Mouse (Mus musculus) heart, embryonic 10.5 days (tissue): ENCODE data around the gene Golim4. TPM values are rescaled to one million over a fixed set of nuclear protein-coding genes. Genes with fewer than 3 reads are reported as not detected.
A peak's percentile ranks its signal among the peaks of the same experiment; 100 is the strongest.

Source experiments
- DNase-seq: peaks from one replicate; pipeline ENCODE4 v3.0.0-alpha.2; 2017; ENCODE audit warnings: low spot score
- H3K27ac ChIP-seq: fragments of 300-500 bp; sonication (generic); 2 replicates; pipeline ENCODE4 v1.5.1; 2016; ENCODE audit warnings: mild to moderate bottlenecking
- H3K27me3 ChIP-seq: fragments of 300-500 bp; sonication (generic); 2 replicates; pipeline ENCODE4 v1.6.1; 2016; ENCODE audit warnings: mild to moderate bottlenecking; ENCODE audit not compliant: poor library complexity, insufficient read depth, severe bottlenecking
- H3K36me3 ChIP-seq: fragments of 300-500 bp; sonication (generic); 2 replicates; pipeline ENCODE4 v1.6.1; 2016; ENCODE audit warnings: mild to moderate bottlenecking, moderate library complexity
- H3K4me1 ChIP-seq: fragments of 300-500 bp; sonication (generic); 2 replicates; pipeline ENCODE4 v1.6.1; 2016; ENCODE audit warnings: mild to moderate bottlenecking
- H3K4me3 ChIP-seq: fragments of 300-500 bp; sonication (generic); 2 replicates; pipeline ENCODE4 v1.5.1; 2016; ENCODE audit warnings: mild to moderate bottlenecking, moderate library complexity
- H3K9me3 ChIP-seq: fragments of 300-500 bp; sonication (generic); 2 replicates; pipeline ENCODE4 v1.6.1; 2016; ENCODE audit warnings: mild to moderate bottlenecking, moderate library complexity
- WGBS: fragments of 180-500 bp; shearing (Covaris S2); methylation state at CpG from one replicate; pipeline ENCODE4 v1.1.7; 2016; 5-methylcytosine and 5-hydroxymethylcytosine counted together
- polyA plus RNA-seq: library from polyadenylated mRNA; unstranded; fragments of >200 nt; fragmentation: Nextera tagmentation; extraction: Ambion mirVana; gene quantifications from 2 replicates; pipeline ENCODE4 v1.2.1, GENCODE M21; 2016

Golim4 gene
- polyA plus RNA-seq, 1 experiment from 2014 or later, result 50.2 TPM

- Histone ChIP-seq H3K4me1 (peaks cover 39% of the 10 kb centered on the region), H3K27me3 (no peaks in the 10 kb centered on the region), H3K27ac (no peak overlapping the region), H3K36me3 (peaks cover 10% of the 10 kb centered on the region), H3K9me3 (no peaks in the 10 kb centered on the region), H3K4me3 (no peak overlapping the region)
- 77% methylated on average over 2 of the region's 2 CpGs for WGBS
- DNase-seq, result no peak
Observed at GRCm38 (mm10) chr3:75948541-75949095, 8.1 kb downstream of the Golim4 start.

- Histone ChIP-seq H3K27me3 (no peaks in the 10 kb centered on the region), H3K27ac (no peak overlapping the region), H3K4me3 (no peak overlapping the region), H3K36me3 (peaks cover 10% of the 10 kb centered on the region), H3K4me1 (peaks cover 36% of the 10 kb centered on the region), H3K9me3 (no peaks in the 10 kb centered on the region)
- DNase-seq, result no peak
- WGBS, result 89% methylated on average over 1 of the region's 1 CpGs
Observed at GRCm38 (mm10) chr3:75948003-75948402, 8.7 kb downstream of the Golim4 start.

GRCm38 (mm10) chr3:75942303-75943060, 14.3 kb downstream of the Golim4 start:
- Histone ChIP-seq H3K9me3 (no peaks in the 10 kb centered on the region), H3K4me1 (peaks cover 7% of the 10 kb centered on the region), H3K36me3 (peaks cover 10% of the 10 kb centered on the region), H3K27me3 (no peaks in the 10 kb centered on the region), H3K4me3 (no peak overlapping the region), H3K27ac (no peak overlapping the region)
- DNase-seq, result no peak
- WGBS, result 73% methylated on average over 12 of the region's 12 CpGs

- H3K4me1 ChIP-seq, result peaks cover 7% of the 10 kb centered on the region
- H3K4me3 ChIP-seq, result no peak overlapping the region
- no peaks in the 10 kb centered on the region for H3K27me3 ChIP-seq
- peaks cover 5% of the 10 kb centered on the region for H3K36me3 ChIP-seq
- DNase-seq, result no peak
- no peaks in the 10 kb centered on the region for H3K9me3 ChIP-seq
- WGBS, result 84% methylated on average over 1 of the region's 1 CpGs
- no peak overlapping the region for H3K27ac ChIP-seq
Observed at GRCm38 (mm10) chr3:75941864-75942263, 14.9 kb downstream of the Golim4 start.

GRCm38 (mm10) chr3:75936152-75936551, 20.6 kb downstream of the Golim4 start:
- H3K27ac ChIP-seq, result no peak overlapping the region
- 95% methylated on average over 2 of the region's 2 CpGs for WGBS
- no peak overlapping the region for H3K4me3 ChIP-seq
- H3K4me1 ChIP-seq, result no peaks in the 10 kb centered on the region
- H3K36me3 ChIP-seq, result peaks cover 15% of the 10 kb centered on the region
- no peaks in the 10 kb centered on the region for H3K27me3 ChIP-seq
- no peak for DNase-seq
- H3K9me3 ChIP-seq, result 0 out of 2 replicates have a peak, but pooled peaks cover 3% of the 10 kb centered on the region

GRCm38 (mm10) chr3:75930659-75931225, 26.0 kb downstream of the Golim4 start:
- no peak overlapping the region for H3K4me3 ChIP-seq
- no peak overlapping the region for H3K27ac ChIP-seq
- peaks cover 11% of the 10 kb centered on the region for H3K4me1 ChIP-seq
- H3K36me3 ChIP-seq, result peaks cover 15% of the 10 kb centered on the region
- H3K27me3 ChIP-seq, result no peaks in the 10 kb centered on the region
- DNase-seq, result no peak
- H3K9me3 ChIP-seq, result 0 out of 2 replicates have a peak, but pooled peaks cover 3% of the 10 kb centered on the region
- WGBS, result 67% methylated on average over 2 of the region's 2 CpGs

GRCm38 (mm10) chr3:75929926-75930548, 26.7 kb downstream of the Golim4 start:
- Histone ChIP-seq H3K4me3 (no peak overlapping the region), H3K27me3 (no peaks in the 10 kb centered on the region), H3K27ac (no peak overlapping the region), H3K9me3 (0 out of 2 replicates have a peak, but pooled peaks cover 3% of the 10 kb centered on the region), H3K36me3 (peaks cover 15% of the 10 kb centered on the region), H3K4me1 (peaks cover 11% of the 10 kb centered on the region)
- DNase-seq, result no peak
- WGBS, result 81% methylated on average over 7 of the region's 7 CpGs

GRCm38 (mm10) chr3:75926327-75926726, 30.4 kb downstream of the Golim4 start:
- no peak for DNase-seq
- no peak overlapping the region for H3K4me3 ChIP-seq
- peaks cover 20% of the 10 kb centered on the region for H3K4me1 ChIP-seq
- H3K27me3 ChIP-seq, result no peaks in the 10 kb centered on the region
- no peaks in the 10 kb centered on the region for H3K9me3 ChIP-seq
- no peaks in the 10 kb centered on the region for H3K36me3 ChIP-seq
- 80% methylated on average over 3 of the region's 3 CpGs for WGBS
- H3K27ac ChIP-seq, result peak overlapping the region; percentile 47; the same call in 1 of the 2 replicates

GRCm38 (mm10) chr3:75925123-75925522, 31.6 kb downstream of the Golim4 start:
- H3K4me1 ChIP-seq, result peaks cover 28% of the 10 kb centered on the region
- WGBS, result 69% methylated on average over 2 of the region's 2 CpGs
- H3K27me3 ChIP-seq, result no peaks in the 10 kb centered on the region
- no peaks in the 10 kb centered on the region for H3K9me3 ChIP-seq
- H3K27ac ChIP-seq, result no peak overlapping the region
- no peaks in the 10 kb centered on the region for H3K36me3 ChIP-seq
- H3K4me3 ChIP-seq, result no peak overlapping the region
- DNase-seq, result no peak

- H3K27ac ChIP-seq, result peak overlapping the region; percentile 52; the same call in 1 of the 2 replicates
- no peaks in the 10 kb centered on the region for H3K9me3 ChIP-seq
Observed at GRCm38 (mm10) chr3:75917770-75918503, 38.8 kb downstream of the Golim4 start.

GRCm38 (mm10) chr3:75912786-75913185, 44.0 kb downstream of the Golim4 start:
- peaks cover 10% of the 10 kb centered on the region for H3K4me1 ChIP-seq
- no peak for DNase-seq

More at GRCm38 (mm10) chr3:75917770-75918503, 38.8 kb downstream of the Golim4 start:
- WGBS, result 53% methylated on average over 17 of the region's 17 CpGs
- Histone ChIP-seq H3K36me3 (no peaks in the 10 kb centered on the region), H3K4me3 (no peak overlapping the region), H3K27me3 (no peaks in the 10 kb centered on the region), H3K4me1 (peaks cover 36% of the 10 kb centered on the region)
- peak; percentile 88 for DNase-seq

GRCm38 (mm10) chr3:75910768-75911167, 46.0 kb downstream of the Golim4 start:
- Histone ChIP-seq H3K27me3 (no peaks in the 10 kb centered on the region), H3K4me3 (no peak overlapping the region), H3K27ac (no peak overlapping the region), H3K36me3 (peaks cover 7% of the 10 kb centered on the region), H3K4me1 (0 out of 2 replicates have a peak, but pooled peaks cover 5% of the 10 kb centered on the region), H3K9me3 (no peaks in the 10 kb centered on the region)
- no peak for DNase-seq

More at GRCm38 (mm10) chr3:75912786-75913185, 44.0 kb downstream of the Golim4 start:
- Histone ChIP-seq H3K27me3 (no peaks in the 10 kb centered on the region), H3K4me3 (no peak overlapping the region), H3K9me3 (no peaks in the 10 kb centered on the region), H3K27ac (no peak overlapping the region), H3K36me3 (no peaks in the 10 kb centered on the region)
- WGBS, result 62% methylated on average over 4 of the region's 4 CpGs
